Mouse (Mus musculus): ENCODE data around the gene Timp2. TPM values are rescaled to one million over a fixed set of nuclear protein-coding genes. Genes with fewer than 3 reads are reported as not detected.
A peak's percentile ranks its signal among the peaks of the same experiment; 100 is the strongest.

Timp2 gene
- polyA plus RNA-seq, 1 experiment from 2014 or later: 5.8 TPM

DNA sequence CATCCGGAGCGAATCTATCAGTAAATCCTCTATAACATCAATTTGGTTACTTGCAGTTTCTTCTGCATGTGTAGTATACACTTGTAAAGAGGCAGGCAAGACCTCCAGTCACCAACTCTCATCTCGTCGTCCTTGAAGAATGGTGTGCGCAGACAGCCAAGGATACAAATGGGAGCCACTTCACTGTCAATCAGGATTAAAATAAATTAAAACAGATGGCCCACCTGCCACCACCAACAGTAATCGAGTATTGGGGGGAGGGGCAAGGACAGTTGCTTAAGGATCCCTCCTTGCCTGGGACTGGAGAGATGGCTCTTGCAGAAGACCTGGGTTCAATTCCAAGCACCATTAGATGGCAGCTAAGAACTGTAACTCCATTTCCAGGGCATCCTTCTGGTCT, 62.9 kb downstream of the Timp2 start:
- no peak overlapping the region for H3K4me2 ChIP-seq
- H3K9ac ChIP-seq: no peak overlapping the region
- H3K9me3 ChIP-seq (replicated peaks): no peaks in the 10 kb centered on the region
- 61% methylated on average over 6 of the region's 6 CpGs for WGBS (ENCODE audit: insufficient replicate concordance)
- peaks cover 27% of the 10 kb centered on the region for H3K4me1 ChIP-seq (replicated peaks)
- peaks cover under 1% of the 10 kb centered on the region for H3K36me3 ChIP-seq (replicated peaks)
- no peaks in the 10 kb centered on the region; the same call in 1 of the 2 replicates for H3K27me3 ChIP-seq
- no peak overlapping the region for H3K27ac ChIP-seq (replicated peaks)
- no peak overlapping the region for H3K4me3 ChIP-seq (replicated peaks)
- no peak for ATAC-seq (ENCODE audit: insufficient read depth)

GRCm38 (mm10) chr11:118289999-118290889, 65.3 kb downstream of the Timp2 start, which contains the start of gene Usp36:
Usp36 (minus strand) TSS chr11:118290244.
- H3K4me1 ChIP-seq (replicated peaks): peaks cover 27% of the 10 kb centered on the region
- H3K27ac ChIP-seq (replicated peaks): peak within 1 kb of the TSS; percentile 78
- no peaks in the 10 kb centered on the region for H3K9me3 ChIP-seq (replicated peaks)
- H3K4me2 ChIP-seq: peak within 1 kb of the TSS; percentile 98
- H3K4me3 ChIP-seq (replicated peaks): peak within 1 kb of the TSS; percentile 82
- H3K9ac ChIP-seq: peak within 1 kb of the TSS; percentile 77
- H3K27me3 ChIP-seq: no peaks in the 10 kb centered on the region; the same call in 1 of the 2 replicates
- WGBS (ENCODE audit: insufficient replicate concordance): 1% methylated on average over 68 of the region's 68 CpGs
- H3K36me3 ChIP-seq (replicated peaks): peaks cover 25% of the 10 kb centered on the region
- peak; percentile 98 for ATAC-seq (ENCODE audit: insufficient read depth)

DNA sequence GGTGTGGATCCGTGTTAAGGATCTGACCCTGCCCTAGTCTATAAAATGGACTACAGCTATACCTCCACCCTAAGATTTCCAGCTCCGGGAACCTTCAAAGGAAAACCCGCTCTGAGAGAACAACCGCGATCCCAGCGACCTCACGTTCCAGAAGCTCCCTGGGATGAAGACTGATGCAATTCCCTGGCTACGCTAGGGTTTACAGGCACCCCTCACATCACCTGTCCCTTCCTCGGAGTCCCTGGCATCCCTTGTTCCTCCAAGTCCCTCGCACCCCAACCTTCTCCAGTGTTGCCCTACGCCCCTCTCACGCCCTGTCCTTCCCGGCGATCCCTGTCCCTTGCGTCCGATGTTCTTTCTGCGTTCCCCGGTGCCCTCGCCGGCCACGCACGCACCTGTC, 66.0 kb downstream of the Timp2 start:
- Histone ChIP-seq H3K9me3 (replicated peaks) (no peaks in the 10 kb centered on the region), H3K4me3 (replicated peaks) (peak overlapping the region; percentile 82), H3K4me1 (replicated peaks) (peaks cover 27% of the 10 kb centered on the region), H3K27me3 (no peaks in the 10 kb centered on the region; the same call in 1 of the 2 replicates), H3K27ac (replicated peaks) (peak overlapping the region; percentile 78), H3K4me2 (peak overlapping the region; percentile 98), H3K9ac (peak overlapping the region; percentile 77), H3K36me3 (replicated peaks) (peaks cover 32% of the 10 kb centered on the region)
- ATAC-seq (ENCODE audit: insufficient read depth): 0 out of 2 replicates have a peak, but pooled peaks have one; percentile 3
- WGBS (ENCODE audit: insufficient replicate concordance): under 1% methylated on average over 22 of the region's 22 CpGs

DNA sequence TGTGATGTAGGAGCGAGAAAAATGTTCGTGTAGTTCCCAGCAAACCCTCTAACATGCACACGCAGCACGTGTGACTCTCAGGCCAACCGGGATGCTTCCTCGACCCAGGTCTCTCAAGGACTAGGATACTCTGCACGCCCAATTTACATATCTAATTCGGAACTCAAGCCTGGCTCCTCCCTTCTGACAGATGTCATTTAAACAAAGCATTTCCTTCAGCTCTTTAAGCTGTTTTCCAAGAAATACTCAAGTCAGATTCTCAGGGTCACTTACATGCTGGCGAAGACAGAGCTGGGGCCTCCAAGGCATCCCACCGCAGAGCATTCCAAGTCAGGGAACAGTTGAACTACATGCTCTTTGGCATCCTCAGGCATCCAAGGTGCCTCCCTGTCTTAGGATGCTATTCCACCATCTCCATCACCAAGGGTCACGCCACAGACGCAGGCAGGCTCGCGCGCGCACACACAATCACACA, 66.5 kb downstream of the Timp2 start:
- no peak for ATAC-seq (ENCODE audit: insufficient read depth)

GRCm38 (mm10) chr11:118287573-118287972, 68.0 kb downstream of the Timp2 start:
- no peaks in the 10 kb centered on the region for H3K9me3 ChIP-seq (replicated peaks)
- peaks cover 27% of the 10 kb centered on the region for H3K4me1 ChIP-seq (replicated peaks)
- 82% methylated on average over 9 of the region's 9 CpGs for WGBS (ENCODE audit: insufficient replicate concordance)
- H3K27me3 ChIP-seq: no peaks in the 10 kb centered on the region
- H3K27ac ChIP-seq (replicated peaks): no peak overlapping the region
- no peak overlapping the region for H3K4me2 ChIP-seq
- H3K9ac ChIP-seq: no peak overlapping the region
- no peak for ATAC-seq (ENCODE audit: insufficient read depth)
- peaks cover 51% of the 10 kb centered on the region for H3K36me3 ChIP-seq (replicated peaks)
- no peak overlapping the region for H3K4me3 ChIP-seq (replicated peaks)

More for the DNA sequence above, 66.5 kb downstream of the Timp2 start:
- Histone ChIP-seq H3K4me2 (peak overlapping the region; percentile 98), H3K9me3 (replicated peaks) (no peaks in the 10 kb centered on the region), H3K27ac (replicated peaks) (no peak overlapping the region), H3K4me3 (replicated peaks) (peak overlapping the region; percentile 82), H3K36me3 (replicated peaks) (peaks cover 37% of the 10 kb centered on the region), H3K4me1 (replicated peaks) (peaks cover 27% of the 10 kb centered on the region), H3K27me3 (no peaks in the 10 kb centered on the region; the same call in 1 of the 2 replicates), H3K9ac (peak overlapping the region; percentile 77)
- under 1% methylated on average over 16 of the region's 16 CpGs for WGBS (ENCODE audit: insufficient replicate concordance)

- Histone ChIP-seq H3K27me3 (no peaks in the 10 kb centered on the region), H3K4me2 (no peak overlapping the region), H3K4me3 (replicated peaks) (no peak overlapping the region), H3K36me3 (replicated peaks) (peaks cover 63% of the 10 kb centered on the region), H3K4me1 (replicated peaks) (peaks cover 27% of the 10 kb centered on the region), H3K9ac (no peak overlapping the region), H3K9me3 (replicated peaks) (no peaks in the 10 kb centered on the region), H3K27ac (replicated peaks) (no peak overlapping the region)
- 79% methylated on average over 9 of the region's 9 CpGs for WGBS (ENCODE audit: insufficient replicate concordance)
- ATAC-seq (ENCODE audit: insufficient read depth): no peak
Measured at GRCm38 (mm10) chr11:118286434-118286833, 69.1 kb downstream of the Timp2 start.

GRCm38 (mm10) chr11:118285791-118286190, 69.7 kb downstream of the Timp2 start:
- Histone ChIP-seq H3K27ac (replicated peaks) (no peak overlapping the region), H3K9ac (no peak overlapping the region), H3K4me1 (replicated peaks) (peaks cover 22% of the 10 kb centered on the region), H3K36me3 (replicated peaks) (peaks cover 66% of the 10 kb centered on the region), H3K4me3 (replicated peaks) (no peak overlapping the region), H3K27me3 (no peaks in the 10 kb centered on the region), H3K4me2 (no peak overlapping the region), H3K9me3 (replicated peaks) (no peaks in the 10 kb centered on the region)
- ATAC-seq (ENCODE audit: insufficient read depth): no peak
- WGBS (ENCODE audit: insufficient replicate concordance): 87% methylated on average over 13 of the region's 13 CpGs

GRCm38 (mm10) chr11:118280218-118280617, 75.3 kb downstream of the Timp2 start:
- ATAC-seq (ENCODE audit: insufficient read depth): no peak
- Histone ChIP-seq H3K9ac (no peak overlapping the region), H3K9me3 (replicated peaks) (no peaks in the 10 kb centered on the region), H3K27me3 (no peaks in the 10 kb centered on the region), H3K4me3 (replicated peaks) (no peak overlapping the region), H3K36me3 (replicated peaks) (peaks cover 95% of the 10 kb centered on the region), H3K27ac (replicated peaks) (no peak overlapping the region), H3K4me1 (replicated peaks) (no peaks in the 10 kb centered on the region), H3K4me2 (no peak overlapping the region)
- WGBS (ENCODE audit: insufficient replicate concordance): 84% methylated on average over 3 of the region's 3 CpGs

DNA sequence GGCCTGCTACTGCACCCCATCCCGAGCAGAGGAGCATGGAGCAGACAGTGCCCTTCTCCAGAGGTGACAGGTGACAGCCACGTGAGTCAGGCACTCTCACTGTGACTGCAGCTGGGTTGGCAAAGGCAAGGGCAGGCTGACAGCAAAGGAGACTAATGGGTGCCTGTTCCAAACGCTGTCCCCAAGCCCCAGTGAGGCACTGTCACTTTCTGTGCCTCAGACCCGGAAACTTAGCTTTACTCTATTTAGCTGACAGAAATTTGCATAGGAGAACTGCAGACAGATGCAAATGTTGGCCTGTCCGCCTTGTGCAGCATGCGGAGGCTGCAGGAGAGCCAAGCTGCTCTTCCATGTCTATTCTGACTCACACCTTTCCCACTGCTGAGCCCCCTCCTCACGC, 79.2 kb downstream of the Timp2 start:
- H3K4me3 ChIP-seq (replicated peaks): no peak overlapping the region
- no peaks in the 10 kb centered on the region for H3K27me3 ChIP-seq
- H3K9me3 ChIP-seq (replicated peaks): no peaks in the 10 kb centered on the region
- 78% methylated on average over 7 of the region's 7 CpGs for WGBS (ENCODE audit: insufficient replicate concordance)
- H3K36me3 ChIP-seq (replicated peaks): peaks cover 95% of the 10 kb centered on the region
- H3K4me1 ChIP-seq (replicated peaks): no peaks in the 10 kb centered on the region
- ATAC-seq (ENCODE audit: insufficient read depth): no peak
- no peak overlapping the region for H3K4me2 ChIP-seq
- no peak overlapping the region for H3K9ac ChIP-seq
- H3K27ac ChIP-seq (replicated peaks): no peak overlapping the region

GRCm38 (mm10) chr11:118275092-118275491, 80.4 kb downstream of the Timp2 start:
- Histone ChIP-seq H3K9ac (no peak overlapping the region), H3K4me2 (no peak overlapping the region), H3K4me3 (replicated peaks) (no peak overlapping the region), H3K36me3 (replicated peaks) (peaks cover 96% of the 10 kb centered on the region), H3K27ac (replicated peaks) (no peak overlapping the region), H3K27me3 (no peaks in the 10 kb centered on the region), H3K4me1 (replicated peaks) (no peaks in the 10 kb centered on the region), H3K9me3 (replicated peaks) (no peaks in the 10 kb centered on the region)
- 59% methylated on average over 9 of the region's 9 CpGs for WGBS (ENCODE audit: insufficient replicate concordance)
- ATAC-seq (ENCODE audit: insufficient read depth): no peak

DNA sequence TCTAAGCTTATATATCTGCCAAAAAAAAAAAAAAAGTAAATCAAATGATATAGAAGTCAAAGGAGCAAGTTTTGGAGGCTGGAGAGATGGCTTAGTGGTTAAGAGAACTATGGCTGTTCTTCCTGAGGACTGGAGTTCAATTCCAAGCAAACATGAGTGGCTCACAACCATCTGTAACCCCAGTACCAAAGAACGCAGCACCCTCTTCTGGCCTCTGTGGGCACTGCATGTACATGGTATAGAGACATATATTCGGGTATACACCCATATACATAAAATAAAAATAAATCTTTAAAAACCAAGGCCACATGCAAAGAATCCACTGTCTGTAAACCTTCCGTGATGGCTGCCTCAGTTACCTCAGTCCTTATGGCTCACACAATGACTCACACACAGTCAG, 85.7 kb downstream of the Timp2 start:
- no peaks in the 10 kb centered on the region for H3K4me1 ChIP-seq (replicated peaks)
- H3K27me3 ChIP-seq: no peaks in the 10 kb centered on the region
- no peak overlapping the region for H3K9ac ChIP-seq
- no peak overlapping the region for H3K4me2 ChIP-seq
- no peak overlapping the region for H3K27ac ChIP-seq (replicated peaks)
- ATAC-seq (ENCODE audit: insufficient read depth): no peak
- peaks cover 91% of the 10 kb centered on the region for H3K36me3 ChIP-seq (replicated peaks)
- WGBS (ENCODE audit: insufficient replicate concordance): 78% methylated on average over 3 of the region's 3 CpGs
- H3K4me3 ChIP-seq (replicated peaks): no peak overlapping the region
- no peaks in the 10 kb centered on the region for H3K9me3 ChIP-seq (replicated peaks)

All from liver, embryonic 15.5 days (tissue).